Comparison of ENCODE assay signal across 8 mouse cellular contexts in genomic region chr10:11449556-11450305, GRCm38 (mm10).
DNase-seq lines count a peak whose midpoint lies in the region; ATAC-seq and TF ChIP-seq lines count a peak whose summit lies in the region.

No protein-coding gene starts in this region.

- peak; percentile 98 for ATAC-seq in megakaryocyte progenitor cell, adult 5-6 weeks (replicated peaks; ENCODE audit: poor library complexity)
- ATAC-seq in inflammation-experienced regulatory T-cells, adult 6 months, result no peak

- intact Hi-C loops in left cerebral cortex, adult 2 months (cut with DNase I), result loop anchor here (1.0 to 10.0 kb wide), 5 partner anchors 393 to 1545 kb away; no protein-coding TSS in a partner anchor

- H3K27ac ChIP-seq in left cerebral cortex, adult 2 months, result peak overlapping the region; percentile 62

- H3K4me3 ChIP-seq in left cerebral cortex, adult 2 months, result peak overlapping the region; percentile 21

- TF ChIP-seq CTCF in left cerebral cortex, adult 2 months (IDR thresholded peaks at IDR 0.05), result peak; percentile 87

- DNase-seq in adipocyte (ENCODE audit: low spot score), result peak; percentile 66
- DNase-seq in cerebellum, postnatal 25 days, result peak; percentile 86 to 92
- peak; percentile 87 to 93 for DNase-seq in frontal cortex, postnatal 36 days (ENCODE audit: low spot score in 2 of 2)
- DNase-seq in hindlimb bud, embryonic 11.5 days (ENCODE audit: extremely low spot score, low read depth, low spot score), result peak; percentile 77
- DNase-seq in left cerebral cortex, adult 2 months (ENCODE audit: extremely low spot score in 1 of 2, low spot score in 2 of 2), result peak; percentile 83 to 86
- DNase-seq in right cerebral cortex, postnatal 36 days (ENCODE audit: low spot score in 2 of 2), result peak; percentile 69 to 77
